Mouse (Mus musculus) MEL (cell line): ENCODE results near the gene Trpm4. TPM values are rescaled to one million over a fixed set of nuclear protein-coding genes. Genes with fewer than 3 reads are reported as not detected.

ENCODE experiments used
- DNase-seq: peaks from one replicate; pipeline ENCODE4 v3.0.0; 2011; ENCODE audit warnings: low read depth, low spot score
- H3K27ac ChIP-seq: 2 replicates; pipeline ENCODE4 v1.5.1; 2012; ENCODE audit warnings: low read depth, mild to moderate bottlenecking, control low read depth, low read length, moderate library complexity; ENCODE audit not compliant: control insufficient read depth
- H3K27me3 ChIP-seq, 2 experiments: fragments of 150-350 bp in 1 of 2; sonication (generic) in 1 of 2; 2 replicates each; pipeline ENCODE4 v1.6.1; 2012; ENCODE audit warnings: low read length in 2 of 2, mild to moderate bottlenecking in 2 of 2, improper control_type of control experiment in 1 of 2, moderate library complexity in 1 of 2; ENCODE audit not compliant: insufficient read depth in 2 of 2, control insufficient read depth in 1 of 2
- H3K36me3 ChIP-seq, 2 experiments: 2 replicates each; pipeline ENCODE4 v1.6.1; 2012 to 2014; ENCODE audit warnings: low read length in 2 of 2, improper control_type of control experiment in 1 of 2, inconsistent platforms in 1 of 2, mild to moderate bottlenecking in 1 of 2; ENCODE audit not compliant: insufficient read depth in 2 of 2, control insufficient read depth in 1 of 2
- H3K4me1 ChIP-seq, 2 experiments: fragments of 150-350 bp in 1 of 2; sonication (generic) in 1 of 2; 2 replicates each; pipeline ENCODE4 v1.6.1; 2012; ENCODE audit warnings: low read length in 2 of 2, improper control_type of control experiment in 1 of 2, mild to moderate bottlenecking in 1 of 2; ENCODE audit not compliant: insufficient read depth in 2 of 2, control insufficient read depth in 1 of 2
- H3K4me3 ChIP-seq, 2 experiments: fragments of 150-350 bp in 1 of 2; sonication (generic) in 1 of 2; 2 replicates each; pipeline ENCODE4 v1.5.1; 2012; ENCODE audit warnings: low read depth in 2 of 2, low read length in 2 of 2, mild to moderate bottlenecking in 2 of 2, moderate library complexity in 2 of 2, control low read depth in 1 of 2, improper control_type of control experiment in 1 of 2; ENCODE audit not compliant: control insufficient read depth in 1 of 2, insufficient read depth in 1 of 2
- H3K79me2 ChIP-seq: 2 replicates; pipeline ENCODE4 v1.6.1; 2012; ENCODE audit warnings: mild to moderate bottlenecking, low read length, moderate library complexity; ENCODE audit not compliant: control insufficient read depth, poor library complexity, insufficient read depth
- H3K9ac ChIP-seq: 2 replicates; pipeline ENCODE4 v1.6.1; 2012; ENCODE audit warnings: low read depth, mild to moderate bottlenecking, control low read depth, low read length, moderate library complexity; ENCODE audit not compliant: control insufficient read depth, poor library complexity, severe bottlenecking
- H3K9me3 ChIP-seq: fragments of 150-350 bp; sonication (generic); replicated peaks from 2 replicates; pipeline ENCODE4 v1.6.1; 2012; ENCODE audit warnings: mild to moderate bottlenecking, low read length, improper control_type of control experiment, moderate library complexity; ENCODE audit not compliant: insufficient read depth
- CHD2 ChIP-seq: IDR thresholded peaks from 2 replicates; pipeline ENCODE4 v1.6.1; 2011; ENCODE audit warnings: low read length, improper control_type of control experiment
- E2F4 ChIP-seq: IDR thresholded peaks from 2 replicates; pipeline ENCODE4 v1.6.1; 2011; ENCODE audit warnings: low read depth, low read length, improper control_type of control experiment, borderline replicate concordance
- ELF1 ChIP-seq: IDR thresholded peaks from 2 replicates; pipeline ENCODE4 v1.6.1; 2014; ENCODE audit warnings: low read depth, mild to moderate bottlenecking, inconsistent platforms, low read length, improper control_type of control experiment, moderate library complexity
- EP300 ChIP-seq, 2 experiments: IDR thresholded peaks; 2 replicates each; pipeline ENCODE4 v1.6.1; 2011; ENCODE audit warnings: improper control_type of control experiment in 2 of 2, low read length in 2 of 2, low read depth in 1 of 2, mild to moderate bottlenecking in 1 of 2
- ETS1 ChIP-seq: IDR thresholded peaks from 2 replicates; pipeline ENCODE4 v1.6.1; 2012; ENCODE audit warnings: low read depth, mild to moderate bottlenecking, inconsistent platforms, low read length, improper control_type of control experiment, moderate library complexity
- GABPA ChIP-seq: IDR thresholded peaks from 2 replicates; pipeline ENCODE4 v1.6.1; 2012; ENCODE audit warnings: low read depth, mild to moderate bottlenecking, inconsistent platforms, low read length, improper control_type of control experiment, moderate library complexity
- GATA1 ChIP-seq: IDR thresholded peaks from 2 replicates; pipeline ENCODE4 v1.6.1; 2011; ENCODE audit warnings: low read depth, low read length, improper control_type of control experiment
- HCFC1 ChIP-seq: IDR thresholded peaks from 2 replicates; pipeline ENCODE4 v1.6.1; 2012; ENCODE audit warnings: low read depth, mild to moderate bottlenecking, inconsistent platforms, low read length, improper control_type of control experiment, moderate library complexity
- KAT2A ChIP-seq: conservative IDR thresholded peaks from 2 replicates; pipeline ENCODE4 v1.6.1; 2012; ENCODE audit warnings: low read depth, low read length, improper control_type of control experiment, inconsistent platforms
- MAX ChIP-seq: IDR thresholded peaks from 2 replicates; pipeline ENCODE4 v1.6.1; 2011; ENCODE audit warnings: low read length, improper control_type of control experiment
- MEF2A ChIP-seq: IDR thresholded peaks from 2 replicates; pipeline ENCODE4 v1.6.1; 2014; ENCODE audit warnings: low read depth, mild to moderate bottlenecking, inconsistent platforms, low read length, improper control_type of control experiment; ENCODE audit not compliant: poor library complexity, insufficient replicate concordance, severe bottlenecking; ENCODE audit errors: extremely low read depth
- MYB ChIP-seq: IDR thresholded peaks from 2 replicates; pipeline ENCODE4 v1.6.1; 2011; ENCODE audit warnings: mild to moderate bottlenecking, low read depth, low read length, improper control_type of control experiment
- NRF1 ChIP-seq: IDR thresholded peaks from 2 replicates; pipeline ENCODE4 v1.6.1; 2014; ENCODE audit warnings: low read depth, mild to moderate bottlenecking, inconsistent platforms, low read length, improper control_type of control experiment, moderate library complexity; ENCODE audit not compliant: poor library complexity, insufficient read depth, severe bottlenecking
- POLR2A ChIP-seq, 2 experiments: IDR thresholded peaks; 2 replicates each; pipeline ENCODE4 v1.6.1; 2011 to 2012; ENCODE audit warnings: low read length in 2 of 2, mild to moderate bottlenecking in 2 of 2, control low read depth in 1 of 2, improper control_type of control experiment in 1 of 2, low read depth in 1 of 2, moderate library complexity in 1 of 2; ENCODE audit not compliant: control insufficient read depth in 1 of 2, insufficient read depth in 1 of 2, poor library complexity in 1 of 2
- RAD21 ChIP-seq: IDR thresholded peaks from 2 replicates; pipeline ENCODE4 v1.6.1; 2011; ENCODE audit warnings: mild to moderate bottlenecking, low read depth, low read length, improper control_type of control experiment
- RCOR1 ChIP-seq: IDR thresholded peaks from 2 replicates; pipeline ENCODE4 v1.6.1; 2012; ENCODE audit warnings: low read depth, mild to moderate bottlenecking, inconsistent platforms, low read length, improper control_type of control experiment
- SIN3A ChIP-seq: IDR thresholded peaks from 2 replicates; pipeline ENCODE4 v1.6.1; 2012; ENCODE audit warnings: low read length, improper control_type of control experiment, inconsistent platforms
- SMC3 ChIP-seq: IDR thresholded peaks from 2 replicates; pipeline ENCODE4 v1.6.1; 2011; ENCODE audit warnings: low read depth, low read length, improper control_type of control experiment
- TAL1 ChIP-seq: IDR thresholded peaks from 2 replicates; pipeline ENCODE4 v1.6.1; 2012; ENCODE audit warnings: mild to moderate bottlenecking, inconsistent platforms, low read length, moderate library complexity, mixed read lengths
- TCF12 ChIP-seq: IDR thresholded peaks from 2 replicates; pipeline ENCODE4 v1.6.1; 2014; ENCODE audit warnings: low read depth, mild to moderate bottlenecking, inconsistent platforms, low read length, improper control_type of control experiment, moderate library complexity
- USF1 ChIP-seq: IDR thresholded peaks from 2 replicates; pipeline ENCODE4 v1.6.1; 2014; ENCODE audit warnings: low read depth, mild to moderate bottlenecking, inconsistent platforms, low read length, improper control_type of control experiment, moderate library complexity
- USF2 ChIP-seq, 2 experiments: IDR thresholded peaks; 2 replicates each; pipeline ENCODE4 v1.6.1; 2011 to 2012; ENCODE audit warnings: improper control_type of control experiment in 2 of 2, low read length in 2 of 2, borderline replicate concordance in 1 of 2, inconsistent platforms in 1 of 2, low read depth in 1 of 2, mild to moderate bottlenecking in 1 of 2; ENCODE audit not compliant: insufficient read depth in 1 of 2
- ZC3H11A ChIP-seq: IDR thresholded peaks from 2 replicates; pipeline ENCODE4 v1.6.1; 2012; ENCODE audit warnings: low read depth, mild to moderate bottlenecking, inconsistent platforms, low read length, improper control_type of control experiment
- polyA plus RNA-seq, 2 experiments: library from polyadenylated mRNA; stranded (reverse) in 1 of 2; unstranded in 1 of 2; fragments of >175 nt in 1 of 2; fragments of >200 nt in 1 of 2; gene quantifications; 2 replicates each; pipeline versions ENCODE4 v1.2.1 to v1.2.4; 2012; ENCODE audit warnings: low replicate concordance in 2 of 2, low read depth in 1 of 2; ENCODE audit not compliant: insufficient read length in 2 of 2, insufficient read depth in 1 of 2, missing spikeins in 1 of 2
- total RNA-seq: library from RNA; depleted of rRNA; stranded (reverse); fragments of 300-350 nt; gene quantifications from 2 replicates; pipeline ENCODE4 v1.2.3, GENCODE M21; 2012

The Trpm4 gene
- total and polyA plus RNA-seq, 3 experiments: 4.8 to 6.9 TPM; not detected in 1

DNA sequence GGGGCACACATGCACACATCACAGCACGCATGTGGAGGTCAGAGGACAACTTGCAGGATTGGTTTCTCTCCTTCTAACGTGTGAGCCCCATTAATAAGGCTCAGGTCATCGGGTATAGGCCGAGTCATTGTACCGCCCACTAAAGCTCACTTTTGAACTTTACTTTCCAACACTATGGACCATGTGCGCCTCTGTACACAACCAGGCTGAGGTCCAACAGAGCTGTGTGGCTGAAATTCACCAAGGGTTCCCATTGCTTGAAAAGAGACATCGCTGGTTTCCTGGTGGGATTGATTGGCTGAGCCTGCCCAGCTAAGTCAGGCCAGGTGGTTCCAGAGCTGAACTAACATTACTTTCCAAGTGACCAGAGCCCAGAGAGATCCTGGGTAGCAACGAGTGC, 59.9 kb downstream of the Trpm4 start:
- TF ChIP-seq ZC3H11A (no peak), MAX (no peak), GATA1 (no peak), TCF12 (no peak), SIN3A (no peak), EP300 (IDR thresholded peaks at IDR 0.05; ENCODE audit: low read depth in 1 of 2, low read length in 2 of 2) (no peak), HCFC1 (no peak), CHD2 (no peak), GABPA (no peak), TAL1 (no peak)
- H3K4me3 ChIP-seq: no peak overlapping the region
- peaks cover 0 to 5% of the 10 kb centered on the region in 2 experiments; a peak in 3 of 4 replicates for H3K27me3 ChIP-seq
- no peak overlapping the region for H3K27ac ChIP-seq
- no peaks in the 10 kb centered on the region for H3K36me3 ChIP-seq
- H3K4me1 ChIP-seq: peaks cover 0 to 3% of the 10 kb centered on the region in 2 experiments; a peak in 1 of 4 replicates
- DNase-seq: no peak
- no peaks in the 10 kb centered on the region for H3K9me3 ChIP-seq
- no peak overlapping the region for H3K9ac ChIP-seq
- H3K79me2 ChIP-seq: no peaks in the 10 kb centered on the region

DNA sequence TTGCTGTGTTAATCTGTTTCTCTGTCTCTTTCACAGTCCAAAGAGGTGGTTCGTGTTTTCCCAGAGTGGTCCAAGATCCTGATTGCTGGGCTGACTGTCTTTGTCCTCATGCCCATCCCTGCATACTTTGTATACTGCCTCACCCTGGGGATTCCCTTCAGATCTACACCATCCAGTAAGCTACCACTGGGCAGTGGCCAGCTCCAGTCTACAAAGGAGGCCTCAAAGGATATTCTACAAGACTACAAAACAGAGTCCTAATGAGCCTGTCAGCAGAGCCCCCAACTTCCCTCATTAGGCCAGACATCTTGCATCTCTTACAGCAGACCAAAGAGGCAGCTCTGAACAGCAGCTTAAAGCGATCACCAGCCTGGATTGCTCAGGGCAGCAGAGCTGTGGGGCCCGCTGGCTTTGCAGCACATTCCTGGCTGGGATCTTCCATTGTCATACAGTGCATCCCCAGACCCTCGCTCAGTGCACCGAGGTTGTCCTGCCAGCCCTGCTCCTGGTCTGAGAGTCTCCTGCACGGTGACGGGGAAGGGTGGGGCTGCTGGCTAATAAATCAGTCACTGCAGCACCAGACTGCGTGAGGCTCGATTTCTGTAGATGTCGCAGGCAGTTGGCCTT, 60.7 kb downstream of the Trpm4 start:
- Histone ChIP-seq H3K9me3 (no peaks in the 10 kb centered on the region), H3K4me3 (no peak overlapping the region), H3K4me1 (peaks cover 0 to 3% of the 10 kb centered on the region in 2 experiments; a peak in 1 of 4 replicates), H3K27me3 (peaks cover 0 to 8% of the 10 kb centered on the region in 2 experiments; a peak in 3 of 4 replicates), H3K27ac (no peak overlapping the region), H3K79me2 (no peaks in the 10 kb centered on the region), H3K9ac (no peak overlapping the region), H3K36me3 (no peaks in the 10 kb centered on the region)
- TF ChIP-seq HCFC1 (no peak), MYB (no peak), E2F4 (no peak), RAD21 (no peak), ETS1 (no peak), CHD2 (no peak), RCOR1 (no peak), SMC3 (no peak), NRF1 (no peak), MEF2A (no peak), ELF1 (no peak), SIN3A (no peak), KAT2A (no peak), USF1 (no peak), USF2 (IDR thresholded peaks at IDR 0.05; ENCODE audit: borderline replicate concordance in 1 of 2, insufficient read depth in 1 of 2, low read depth in 1 of 2, low read length in 2 of 2) (no peak), POLR2A (IDR thresholded peaks at IDR 0.05; ENCODE audit: control insufficient read depth in 1 of 2, insufficient read depth in 1 of 2, low read depth in 1 of 2, low read length in 2 of 2, poor library complexity in 1 of 2) (no peak), GABPA (no peak)
- no peak for DNase-seq
